Mouse (Mus musculus) layer of hippocampus, adult 9-11 months (tissue): ENCODE results near the gene Hnrnpc.

ENCODE experiments used
- DNase-seq: peaks from one replicate; pipeline ENCODE4 v3.0.0; 2022

Hnrnpc gene

DNA sequence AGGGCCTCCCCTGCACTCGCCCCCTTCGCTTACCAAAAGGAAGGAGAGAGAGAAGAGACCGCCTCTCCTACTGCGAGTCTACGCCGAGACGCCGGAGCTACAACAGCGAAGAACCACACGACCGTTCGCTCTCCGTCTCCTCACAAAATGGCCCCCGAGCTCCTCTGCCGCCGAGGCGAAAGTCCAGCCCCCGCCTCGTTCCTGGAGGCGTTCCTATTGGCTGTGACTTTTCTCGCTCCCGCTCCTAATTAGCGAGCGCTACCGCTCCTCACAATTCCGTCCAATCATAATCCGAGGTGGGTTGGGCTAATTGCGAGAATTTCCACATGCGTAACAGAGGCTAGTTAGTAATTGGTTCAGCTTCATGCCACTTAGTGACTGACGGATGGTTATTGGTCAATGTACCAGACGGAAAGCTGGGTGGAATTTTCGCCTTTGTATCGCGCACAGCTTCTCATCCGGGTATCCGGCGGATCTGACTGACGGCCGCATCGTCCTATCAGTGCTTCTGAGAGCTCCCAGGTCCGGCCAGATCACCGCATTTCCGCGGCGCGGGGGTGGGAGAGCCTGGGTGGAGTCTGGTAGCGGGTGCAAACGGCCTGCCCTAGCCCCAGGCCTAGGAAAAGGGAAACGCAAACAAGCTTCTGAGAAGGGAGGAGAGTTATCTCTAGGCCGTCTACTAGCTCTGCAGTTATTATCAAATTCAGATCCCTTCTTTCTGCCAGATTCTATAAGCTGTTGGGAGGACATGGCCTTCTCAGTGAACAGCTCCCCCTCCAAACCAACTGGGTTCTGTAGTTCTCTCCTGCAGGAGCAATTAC, at the start of gene Hnrnpc:
Hnrnpc (minus strand) TSS at position 173 of the 821 bp plus-strand sequence.
- peak; percentile 100 for DNase-seq

DNA sequence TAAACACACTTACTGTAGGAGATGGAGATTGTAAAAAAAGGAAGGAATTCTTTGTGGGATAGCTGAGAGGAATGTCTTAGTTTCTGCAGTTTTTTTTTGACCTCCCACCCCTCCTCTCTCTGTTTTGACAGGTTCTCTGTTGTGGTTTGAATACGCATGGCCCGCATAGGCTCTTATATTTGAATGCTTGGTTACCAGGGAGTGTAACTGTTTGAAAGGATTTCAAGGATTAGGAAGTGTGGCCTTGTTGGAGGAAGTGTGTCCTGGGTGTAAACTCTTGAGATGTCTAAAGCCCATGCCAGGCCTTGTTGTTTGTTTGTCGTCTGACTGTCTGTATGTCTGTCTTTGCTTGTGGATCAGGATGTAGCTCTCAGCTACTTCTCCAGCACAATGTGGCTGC, 48.8 kb upstream of the Hnrnpc start:
- no peak for DNase-seq

DNA sequence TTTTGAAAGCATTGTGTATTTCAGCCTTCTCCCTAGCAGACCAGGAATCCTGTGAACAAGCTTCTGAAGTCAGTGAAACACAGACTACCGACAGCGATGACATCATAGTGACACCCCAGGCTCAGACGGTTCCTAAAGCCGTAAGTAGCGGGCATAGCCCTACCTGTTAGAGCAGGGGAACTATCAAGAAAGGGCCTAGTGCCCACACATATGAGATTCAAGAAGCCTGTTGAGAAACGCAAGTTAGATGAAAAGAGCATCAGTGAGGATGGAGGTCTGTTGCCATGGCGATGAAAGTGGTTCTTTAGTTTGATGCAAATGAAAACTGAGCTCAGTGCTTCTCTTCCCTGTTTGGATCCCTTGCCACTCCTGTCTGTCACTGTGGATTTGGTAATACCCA, 48.4 kb upstream of the Hnrnpc start:
- DNase-seq: peak; percentile 21

DNA sequence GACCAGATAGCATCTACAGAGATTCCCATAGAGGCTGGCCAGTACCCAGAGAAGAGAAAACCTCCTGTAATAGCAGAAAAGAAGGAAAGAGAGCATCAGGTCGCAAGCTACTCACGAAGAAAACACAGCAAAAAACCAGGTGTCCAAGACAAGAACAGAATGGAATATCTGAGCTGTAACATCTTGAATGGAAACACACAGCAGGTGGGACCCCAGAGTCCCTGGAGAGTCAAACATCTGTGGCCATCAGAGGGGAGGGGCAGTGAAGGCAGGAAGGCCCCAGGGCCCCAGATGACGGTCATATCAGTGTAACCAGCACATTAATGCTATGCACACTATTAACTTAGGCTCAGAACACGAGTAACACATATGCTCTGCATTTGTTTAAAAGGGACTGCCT, 46.1 kb upstream of the Hnrnpc start:
- DNase-seq: no peak

DNA sequence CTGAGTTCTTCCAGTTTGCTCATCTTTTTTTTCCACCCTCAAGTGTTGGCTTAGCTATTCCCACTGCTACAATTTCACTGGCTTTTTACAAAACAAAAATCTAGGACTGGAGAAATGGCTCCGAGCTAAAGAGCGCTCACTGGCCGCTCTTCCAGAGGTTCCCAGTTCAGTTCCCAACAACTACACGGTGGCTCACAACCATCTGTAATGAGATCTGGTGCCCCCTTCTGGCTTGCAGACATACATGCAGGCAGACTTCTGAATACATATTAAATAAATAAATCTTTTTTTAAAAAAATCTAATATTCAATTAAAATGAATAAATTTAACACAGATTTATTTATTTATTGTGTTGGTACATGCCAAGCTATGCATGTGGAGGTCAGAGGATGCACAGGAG, 42.7 kb upstream of the Hnrnpc start:
- no peak for DNase-seq

DNA sequence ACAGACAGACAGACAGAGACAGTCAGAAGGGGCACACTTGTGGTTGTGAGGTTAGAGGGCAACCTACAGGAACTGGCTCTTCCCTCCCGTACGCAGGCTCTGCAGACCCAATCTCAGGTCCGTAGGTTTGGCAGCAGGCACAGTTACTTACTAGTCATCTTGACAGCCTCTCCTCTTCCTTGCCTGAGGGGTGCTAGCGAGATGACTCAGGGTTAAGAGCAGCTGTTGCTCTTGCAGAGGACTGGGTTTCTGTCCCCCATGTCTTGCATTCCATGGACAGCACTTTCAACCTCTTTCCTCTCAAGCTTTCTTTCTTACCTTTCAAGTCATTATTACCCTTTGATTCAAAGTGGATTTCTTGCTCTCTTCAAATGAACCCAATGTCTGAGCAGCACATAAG, 40.3 kb upstream of the Hnrnpc start:
- no peak for DNase-seq

DNA sequence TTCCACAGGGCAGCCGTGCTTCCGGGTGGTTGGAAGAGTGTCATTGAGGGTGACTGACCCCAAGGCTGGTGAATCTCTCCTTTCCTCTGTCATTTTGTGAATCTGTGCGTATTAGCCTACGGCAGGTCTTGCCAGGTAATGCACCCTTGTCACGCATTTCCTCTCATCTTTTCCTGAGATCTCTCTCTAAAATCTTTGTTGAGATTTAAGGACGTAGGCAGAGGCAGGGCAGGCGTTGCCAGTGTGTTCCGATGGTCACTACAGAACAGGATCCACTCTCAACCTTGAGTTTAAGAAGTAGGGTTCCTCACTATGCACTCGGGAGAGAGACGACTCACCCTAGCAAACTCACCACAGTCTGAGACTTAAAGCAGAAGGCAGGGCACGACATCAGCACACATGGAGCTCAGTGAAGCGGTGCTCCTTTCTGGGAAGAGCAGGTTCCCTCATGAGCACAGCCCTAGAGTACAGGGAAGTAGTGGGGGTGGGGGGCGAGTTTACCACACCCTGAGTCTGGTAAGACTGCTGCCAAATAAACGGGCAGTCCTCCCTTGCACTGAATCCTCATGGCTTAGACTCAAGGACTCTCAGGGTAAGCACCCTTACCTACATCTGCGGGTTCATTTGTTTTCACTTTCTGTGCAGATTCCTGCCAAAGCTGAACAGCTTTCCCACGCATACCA, 37.8 kb upstream of the Hnrnpc start:
- DNase-seq: no peak

DNA sequence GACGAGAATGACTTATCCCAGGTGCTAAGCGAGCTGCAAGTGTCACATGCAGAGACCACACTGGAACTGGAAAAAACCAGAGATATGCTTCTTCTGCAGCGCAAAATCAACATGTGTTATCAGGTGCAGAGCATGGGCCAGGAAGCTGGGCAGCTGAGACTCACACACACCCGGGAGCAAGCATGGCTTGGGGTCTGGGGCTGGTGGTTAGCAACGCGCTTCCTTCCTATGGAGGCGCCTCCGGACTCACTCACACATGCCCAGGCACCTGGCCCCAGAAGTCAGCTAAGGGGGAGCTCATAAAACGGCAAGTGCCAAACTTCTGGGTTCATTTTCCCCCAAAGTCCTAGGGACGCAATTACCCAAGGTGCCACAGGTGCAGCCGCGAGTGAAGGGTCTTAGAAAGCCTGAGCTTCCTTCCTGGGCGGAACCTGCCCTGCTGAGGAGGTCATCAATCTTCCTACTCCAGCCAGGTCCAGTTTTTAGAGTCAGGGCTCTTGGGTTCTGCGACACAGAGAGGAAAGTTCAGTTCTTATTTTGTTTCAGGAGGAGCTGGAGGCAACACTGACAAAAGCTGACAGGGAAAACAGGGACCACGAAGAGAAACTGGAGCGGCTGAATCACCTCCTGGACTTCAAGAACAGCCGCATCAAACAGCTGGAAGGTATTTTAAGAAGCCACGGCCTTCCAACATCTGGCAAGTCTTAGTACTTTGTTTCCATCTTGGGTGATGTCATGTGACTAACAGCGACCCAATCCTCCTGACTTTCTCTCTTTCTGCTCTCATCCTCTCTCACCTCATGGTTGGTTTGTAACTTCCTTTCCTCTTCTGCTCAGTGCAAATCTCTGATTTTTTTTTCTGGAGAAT, 37.0 kb upstream of the Hnrnpc start:
- no peak for DNase-seq

DNA sequence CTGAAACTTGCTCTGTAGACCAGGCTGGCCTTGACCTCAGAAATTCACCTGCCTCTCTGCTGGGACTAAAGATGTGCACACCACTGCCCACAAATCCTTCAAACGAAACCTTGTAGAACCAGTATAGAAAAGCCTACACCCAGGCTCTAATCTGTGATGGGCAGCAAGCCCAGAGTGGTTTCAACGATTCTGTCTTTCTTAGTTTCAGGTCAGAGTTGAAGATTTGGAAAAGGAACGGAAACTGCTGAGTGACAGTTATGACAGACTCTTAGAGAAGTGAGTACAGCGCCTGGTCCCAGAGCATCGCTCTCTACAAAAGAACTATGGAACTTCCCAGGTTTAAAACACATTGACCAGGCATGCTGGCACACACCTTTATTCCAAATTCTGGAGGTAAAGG, 29.8 kb upstream of the Hnrnpc start:
- no peak for DNase-seq

DNA sequence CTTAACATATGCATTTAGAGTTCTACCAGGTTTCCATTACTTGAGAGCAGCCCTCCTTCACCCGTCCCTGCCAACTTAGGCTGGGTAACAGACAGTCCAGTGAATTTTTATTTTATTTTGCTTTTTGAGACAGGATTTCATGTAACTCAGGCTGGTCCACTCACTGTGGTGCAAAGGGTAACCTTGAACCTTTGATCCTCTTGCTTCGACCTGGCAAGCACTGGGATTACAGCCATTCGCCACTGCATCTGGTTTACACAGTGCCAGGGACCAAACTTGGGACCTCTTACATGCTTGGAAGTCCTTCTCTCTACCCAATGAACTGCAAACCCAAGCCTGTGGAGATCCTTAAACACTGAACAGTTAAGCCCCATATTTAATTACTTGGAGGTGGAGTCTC, 20.8 kb upstream of the Hnrnpc start:
- no peak for DNase-seq

DNA sequence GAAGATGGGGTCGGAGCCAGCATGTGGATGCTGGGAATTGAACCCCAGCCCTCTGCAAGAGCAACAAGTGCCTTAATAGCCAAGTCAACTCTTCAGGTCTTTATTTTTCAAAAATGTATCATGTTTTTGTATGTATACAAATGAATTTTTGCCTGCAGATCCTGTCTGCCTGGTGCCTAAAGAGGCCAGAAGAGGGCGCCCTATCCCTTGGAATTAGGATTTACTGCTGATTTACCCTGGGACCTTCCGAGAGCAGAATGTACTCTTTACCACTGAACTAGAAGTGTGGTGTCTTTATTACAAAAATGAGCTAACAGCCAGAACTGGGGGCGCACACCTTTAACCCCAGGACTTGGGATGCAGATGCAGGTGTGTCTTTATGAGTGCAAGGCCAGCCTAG, 20.1 kb upstream of the Hnrnpc start:
- peak; percentile 49 for DNase-seq

DNA sequence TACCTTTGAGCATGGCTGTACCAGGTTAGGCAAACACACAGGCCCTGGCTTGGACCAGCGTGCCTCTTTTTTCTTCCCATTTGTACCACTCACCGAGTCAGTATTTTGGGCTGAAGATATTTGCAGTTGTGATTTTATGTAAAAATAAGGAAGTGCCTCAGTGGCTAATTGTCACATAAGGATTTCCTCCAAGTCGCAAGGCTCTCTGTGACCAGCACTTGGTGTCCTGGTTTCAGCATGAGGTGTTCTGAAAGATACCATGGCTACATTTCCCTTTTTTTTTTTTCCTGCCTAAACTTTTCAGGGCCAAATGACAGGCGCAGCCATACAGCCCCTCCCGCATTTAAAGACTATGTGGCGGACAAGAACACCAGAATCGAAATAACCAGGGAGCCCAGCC, 16.3 kb upstream of the Hnrnpc start:
- DNase-seq: no peak

DNA sequence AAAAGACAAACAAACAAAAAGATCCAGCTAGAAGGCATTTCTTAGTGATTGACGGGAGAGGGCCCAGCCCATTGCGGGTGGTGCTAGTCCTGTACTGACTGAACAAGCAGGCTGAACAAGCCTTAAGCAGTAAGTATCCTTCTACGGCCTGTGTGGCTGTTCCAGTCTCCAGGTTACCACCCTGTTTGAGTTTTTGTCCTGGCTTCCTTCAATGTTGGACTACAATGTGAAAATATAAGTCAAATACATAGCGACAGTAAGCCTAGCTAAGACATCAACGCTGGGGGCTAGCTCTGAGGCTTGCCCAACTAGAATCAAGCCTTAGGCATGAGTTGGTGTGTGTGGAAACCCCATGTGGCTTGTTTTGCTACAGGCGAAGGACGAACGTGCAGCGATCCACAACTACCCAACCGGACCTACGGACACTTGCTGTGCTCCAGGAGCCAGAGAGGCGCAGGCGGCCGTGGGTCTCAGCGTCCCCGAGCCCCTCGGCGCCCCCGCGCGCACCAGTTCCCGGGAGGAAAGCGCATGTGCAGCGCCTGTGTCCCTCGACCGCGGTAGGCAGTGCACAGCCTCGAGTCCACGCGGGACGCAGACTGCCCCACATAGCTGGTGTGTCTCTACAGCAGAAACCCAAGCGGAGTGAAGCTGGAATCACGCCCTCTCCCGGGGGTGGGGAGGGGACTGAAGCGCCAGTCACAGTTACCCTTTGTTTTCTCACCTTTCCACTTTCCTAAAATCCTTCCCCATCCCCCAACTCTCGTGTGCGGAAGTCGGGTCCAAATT, 15.2 kb upstream of the Hnrnpc start:
- DNase-seq: peak; percentile 35

DNA sequence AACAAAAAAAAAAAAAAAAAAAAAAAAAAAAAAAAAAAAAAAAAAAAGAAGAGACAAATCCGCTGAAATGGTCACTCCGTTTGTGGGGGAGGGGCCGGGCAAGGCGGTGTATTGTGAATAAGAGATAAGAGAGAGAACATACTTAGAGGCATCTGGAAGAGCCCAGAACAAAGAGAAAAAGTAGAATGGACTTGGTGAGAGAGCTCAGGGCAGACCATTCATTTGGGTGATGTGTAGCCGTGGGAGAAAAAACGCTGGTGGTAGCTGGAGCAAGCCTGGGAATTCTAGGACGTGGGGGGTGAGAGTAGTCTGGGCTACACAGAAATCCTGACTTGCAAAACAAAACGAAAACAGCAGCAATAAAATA, 14.6 kb upstream of the Hnrnpc start:
- DNase-seq: no peak

DNA sequence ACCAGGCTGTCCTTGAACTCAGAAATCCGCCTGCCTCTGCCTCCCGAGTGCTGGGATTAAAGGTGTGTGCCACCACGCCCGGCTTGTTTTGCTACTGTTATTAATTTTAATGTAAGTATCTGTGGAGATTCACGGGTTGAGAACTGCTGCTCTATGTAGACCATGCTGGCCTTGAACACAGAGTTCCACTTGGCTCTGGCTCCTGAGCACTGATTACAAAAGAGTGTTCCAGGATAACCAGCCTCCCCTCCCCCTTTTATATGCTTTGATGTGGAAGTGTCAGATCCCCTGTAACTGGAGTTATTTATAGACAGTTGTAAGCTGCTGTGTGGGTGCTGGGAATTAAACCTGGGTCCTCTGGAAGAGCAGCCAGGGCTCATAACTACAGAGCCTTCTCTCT, 13.4 kb upstream of the Hnrnpc start:
- no peak for DNase-seq

DNA sequence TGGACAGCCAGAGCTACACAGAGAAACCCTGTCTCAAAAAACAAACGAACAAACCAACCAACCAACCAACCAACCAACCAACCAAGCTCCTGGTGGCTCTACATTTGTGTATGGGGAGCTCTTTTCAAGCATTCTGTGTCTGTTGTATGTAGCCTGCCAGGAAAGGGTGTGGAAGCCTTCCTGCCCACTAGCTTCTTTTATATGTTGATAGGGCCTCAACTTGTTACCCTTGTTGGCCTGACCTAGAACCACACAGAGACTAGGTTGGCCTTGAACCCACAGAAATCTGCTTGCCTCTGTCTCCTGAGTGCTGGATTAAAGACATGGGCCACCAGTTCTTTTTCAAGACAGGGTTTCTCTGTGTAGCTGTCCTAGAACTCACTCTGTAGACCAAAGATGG, 10.3 kb upstream of the Hnrnpc start:
- no peak for DNase-seq

DNA sequence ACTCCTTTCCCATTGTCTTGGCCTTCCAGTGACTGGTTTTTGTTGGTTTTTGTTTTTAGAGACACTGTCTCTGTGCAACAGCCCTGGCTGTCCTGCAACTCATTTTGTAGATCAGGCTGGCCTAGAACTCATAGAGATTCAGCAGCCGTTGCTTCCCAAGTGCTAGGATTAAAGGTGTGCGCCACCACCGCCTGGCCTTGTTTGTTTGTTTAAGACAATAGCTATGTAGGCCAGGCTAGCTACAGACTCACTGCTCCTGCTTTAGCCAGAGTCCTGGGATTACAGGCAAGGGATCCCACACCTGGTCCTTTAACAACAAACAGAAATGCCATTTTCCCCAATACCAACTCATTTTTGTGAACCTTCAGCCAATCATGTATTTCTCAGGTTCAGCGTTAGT, 6.5 kb upstream of the Hnrnpc start, which contains the start of gene Rpgrip1:
Rpgrip1 (plus strand) TSS at position 359 of the 400 bp plus-strand sequence.
- no peak for DNase-seq

DNA sequence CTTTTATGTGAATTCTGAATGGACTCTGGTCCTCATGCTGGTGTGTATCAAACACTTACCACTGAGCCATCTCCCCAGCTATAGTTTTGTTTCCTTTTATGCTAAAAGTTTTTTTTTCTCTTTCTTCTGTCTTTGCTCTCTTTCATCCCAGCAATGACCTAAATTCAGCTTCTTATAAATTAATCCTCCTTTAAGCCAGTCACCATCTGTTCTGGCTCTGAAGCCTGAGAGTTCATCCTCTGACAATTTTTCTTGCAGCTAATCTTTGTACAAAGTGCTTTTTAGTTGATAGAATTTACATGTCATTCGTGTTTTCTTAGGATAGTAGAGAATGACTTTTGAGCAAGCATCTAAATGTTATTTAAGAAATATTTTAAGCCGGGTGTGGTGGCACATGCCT, 4.2 kb upstream of the Hnrnpc start:
- DNase-seq: no peak

DNA sequence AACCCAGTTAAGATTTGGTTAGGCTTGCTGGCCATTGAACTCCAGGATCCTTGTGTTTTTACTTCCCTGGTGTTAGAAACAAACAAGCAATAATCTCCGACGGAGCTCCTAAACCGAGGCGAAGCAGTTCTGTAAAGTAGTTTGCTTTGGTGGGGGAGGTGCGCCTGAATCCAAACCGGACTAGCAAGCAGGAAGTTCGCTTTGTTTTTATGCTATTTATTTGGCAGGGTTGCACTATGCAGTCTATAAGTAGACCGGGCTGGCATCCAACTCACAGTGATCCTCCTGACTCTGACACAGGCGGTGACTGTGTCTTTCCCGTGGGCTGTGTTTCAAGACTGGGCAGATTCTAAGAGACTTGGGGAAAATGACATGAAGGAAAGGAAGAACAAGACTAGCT, 2.9 kb upstream of the Hnrnpc start:
- peak; percentile 78 for DNase-seq

DNA sequence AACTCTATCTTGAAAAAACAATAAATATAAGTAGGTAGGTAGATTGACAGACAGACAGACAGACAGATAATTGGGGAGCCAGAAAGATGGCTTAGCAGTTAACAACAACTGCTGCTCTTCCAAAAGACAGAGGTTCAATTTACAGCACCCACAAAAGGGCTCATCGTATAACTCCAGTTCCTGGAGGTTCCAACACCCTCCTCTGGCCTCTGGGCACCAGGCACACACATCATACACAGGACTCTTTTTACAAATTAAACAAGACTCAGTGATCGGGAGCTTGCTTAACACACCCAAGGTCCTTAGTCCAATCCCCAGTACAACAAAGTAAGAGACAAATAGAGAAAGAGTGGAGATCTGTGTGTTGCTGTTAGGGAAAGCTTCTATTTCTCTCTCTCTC, 1.5 kb upstream of the Hnrnpc start:
- no peak for DNase-seq

DNA sequence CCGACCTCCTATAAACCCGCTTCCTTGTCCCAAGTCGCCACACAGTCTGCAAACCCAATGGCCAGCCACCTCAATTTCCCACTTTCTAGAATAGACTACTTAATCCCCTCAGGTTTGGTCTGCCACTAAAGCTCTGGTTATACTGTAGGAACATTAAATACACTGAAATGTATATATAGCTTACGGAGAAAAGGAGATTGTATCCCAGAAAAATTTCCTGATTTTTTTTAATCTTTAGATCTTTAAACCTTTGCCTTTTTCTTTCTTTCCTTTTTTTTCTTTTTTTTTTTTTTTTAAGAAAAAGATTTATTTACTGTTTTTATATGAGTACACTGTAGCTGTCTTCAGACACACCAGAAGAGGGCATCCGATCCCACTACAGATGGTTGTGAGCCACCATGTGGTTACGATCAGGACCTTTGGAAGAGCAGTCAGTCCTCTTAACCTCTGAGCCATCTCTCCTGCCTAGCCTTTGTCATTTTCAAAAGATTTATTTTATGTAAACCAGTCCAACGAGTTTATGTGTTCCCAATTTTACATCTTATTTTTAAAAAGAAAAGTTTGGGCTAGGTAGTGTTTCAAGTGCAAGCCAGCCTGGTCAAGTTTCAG, 953 bp upstream of the Hnrnpc start:
- DNase-seq: no peak

DNA sequence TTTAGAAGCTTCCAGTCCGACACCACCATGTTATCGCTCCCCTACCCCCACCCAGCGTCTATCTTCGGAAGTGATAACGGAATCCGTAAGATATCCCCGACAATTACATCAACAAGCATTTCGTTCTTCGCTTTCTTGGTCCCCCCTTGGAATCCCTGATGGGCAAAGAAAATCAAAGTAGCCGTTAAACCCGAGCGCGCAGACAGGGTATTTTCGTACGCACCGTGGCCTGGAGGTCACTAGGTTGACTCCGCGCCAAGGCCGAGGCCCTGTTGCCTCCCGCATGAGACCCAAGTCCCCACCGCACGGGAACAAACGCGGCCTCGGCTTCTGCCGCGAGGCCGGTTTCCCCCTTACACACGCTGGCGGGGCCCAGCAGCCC, 363 bp downstream of the Hnrnpc start:
- DNase-seq: peak; percentile 40
